Comparison of ENCODE assay signal across 7 mouse cellular contexts in genomic region chr17:55986030-55986961, GRCm38 (mm10). TPM values are rescaled to one million over a fixed set of nuclear protein-coding genes. Genes with fewer than 3 reads are reported as not detected.
A peak's percentile ranks its signal among the peaks of the same experiment; 100 is the strongest.
DNase-seq lines count a peak whose midpoint lies in the region; ATAC-seq and TF ChIP-seq lines count a peak whose summit lies in the region.

Gene Fsd1, plus strand, starts transcription at chr17:55986509.

- H3K36me3 ChIP-seq in heart, postnatal 0 days (replicated peaks; ENCODE audit: control insufficient read depth, insufficient read depth, low read length), result no peaks in the 10 kb centered on the region
- no peaks in the 10 kb centered on the region; the same call in 1 of the 2 replicates for H3K36me3 ChIP-seq in neural tube, embryonic 11.5 days (ENCODE audit: control insufficient read depth, insufficient read depth, low read length)

- 12% methylated on average over 26 of the region's 35 CpGs for WGBS in heart, postnatal 0 days
- WGBS in neural tube, embryonic 11.5 days, result 9% methylated on average over 35 of the region's 35 CpGs

- no peak for TF ChIP-seq CTCF in heart, postnatal 0 days (IDR thresholded peaks at IDR 0.05; ENCODE audit: low read depth)

- H3K9ac ChIP-seq in heart, postnatal 0 days (replicated peaks; ENCODE audit: low read depth, low read length), result no peak within 1 kb of the TSS
- peak within 1 kb of the TSS; percentile 69 for H3K9ac ChIP-seq in neural tube, embryonic 11.5 days (ENCODE audit: low read length)

- peak; percentile 43 for DNase-seq in ovary, postnatal 36 days (ENCODE audit: low spot score)
- no peak for DNase-seq in ovary, postnatal 10 days (ENCODE audit: low spot score)
- peak; percentile 93 for DNase-seq in embryo, embryonic 10 days (ENCODE audit: low spot score)
- no peak for DNase-seq in heart, postnatal 0 days (ENCODE audit: low spot score)
- peak; percentile 46 to 85 for DNase-seq in left cerebral cortex, adult 9 months (ENCODE audit: low spot score in 2 of 2)
- DNase-seq in neural tube, embryonic 11.5 days (ENCODE audit: low spot score), result peak; percentile 85

- H3K4me1 ChIP-seq in heart, postnatal 0 days (ENCODE audit: control insufficient read depth, insufficient read depth), result no peaks in the 10 kb centered on the region
- peaks cover 8% of the 10 kb centered on the region; the same call in 1 of the 2 replicates for H3K4me1 ChIP-seq in neural tube, embryonic 11.5 days (ENCODE audit: control insufficient read depth, insufficient read depth, low read length)

- H3K9me3 ChIP-seq in heart, postnatal 0 days (replicated peaks; ENCODE audit: control insufficient read depth, low read length), result no peaks in the 10 kb centered on the region
- H3K9me3 ChIP-seq in neural tube, embryonic 11.5 days (ENCODE audit: control insufficient read depth, low read length), result no peaks in the 10 kb centered on the region

- peak within 1 kb of the TSS; percentile 45 for H3K4me2 ChIP-seq in heart, postnatal 0 days (ENCODE audit: low read depth, low read length)
- H3K4me2 ChIP-seq in neural tube, embryonic 11.5 days (ENCODE audit: low read depth), result peak within 1 kb of the TSS; percentile 83

- TF ChIP-seq EP300 in heart, postnatal 0 days (IDR thresholded peaks at IDR 0.05; ENCODE audit: low read depth), result no peak

- peaks cover 19% of the 10 kb centered on the region for H3K27me3 ChIP-seq in heart, postnatal 0 days (ENCODE audit: control insufficient read depth, insufficient read depth, low read length)
- H3K27me3 ChIP-seq in neural tube, embryonic 11.5 days (ENCODE audit: control insufficient read depth, insufficient read depth, low read length), result no peaks in the 10 kb centered on the region

- peak; percentile 40; the same call in 1 of the 2 replicates for ATAC-seq in heart, postnatal 0 days (ENCODE audit: insufficient read depth, low read depth)
- peak; percentile 81 for ATAC-seq in neural tube, embryonic 11.5 days (ENCODE audit: insufficient read depth, low FRiP score, low TSS enrichment)
- no peak for ATAC-seq in activated CD4-positive, CD25-positive, alpha-beta regulatory T cell, adult 4 months

- no peak within 1 kb of the TSS for H3K4me3 ChIP-seq in heart, postnatal 0 days (ENCODE audit: low read depth, low read length)
- H3K4me3 ChIP-seq in neural tube, embryonic 11.5 days (ENCODE audit: low read depth, low read length), result peak within 1 kb of the TSS; percentile 62

- H3K27ac ChIP-seq in heart, postnatal 0 days (ENCODE audit: low read depth), result no peak within 1 kb of the TSS
- no peak within 1 kb of the TSS for H3K27ac ChIP-seq in neural tube, embryonic 11.5 days (ENCODE audit: low read depth, low read length)

RNA-seq across cellular contexts. Expression of gene Fsd1, which starts in this region (rescaled TPM):
- total RNA-seq in heart, postnatal 0 days (2014; rRNA removed; ENCODE audit: low replicate concordance), result not detected in 2 replicates
- polyA plus RNA-seq in heart, postnatal 0 days (2015; fragmentation: Nextera tagmentation; extraction: Ambion mirVana), result 0.26 and 0.51 TPM in 2 replicates
- 68.3 and 86.8 TPM in 2 replicates for polyA plus RNA-seq in neural tube, embryonic 11.5 days (2014; fragmentation: Nextera tagmentation; extraction: Ambion mirVana)
- not detected for polyA plus RNA-seq in activated CD4-positive, CD25-positive, alpha-beta regulatory T cell, adult 4 months (2017; shearing (Covaris generic))

Comparison
In these comparisons a context has a peak if more than half of its experiments do, and no peak if none do; other contexts are left out.
1. RNA of gene Fsd1 (polyA plus RNA-seq): 68.3 to 86.8 TPM in neural tube, embryonic 11.5 days; not detected in activated CD4-positive, CD25-positive, alpha-beta regulatory T cell, adult 4 months and 0.26 to 0.51 TPM in heart, postnatal 0 days; every median in the first group is over 10 times any median in the second.
2. DNase-seq: peak in ovary, postnatal 36 days (single experiment), embryo, embryonic 10 days (single experiment), left cerebral cortex, adult 9 months (2 of 2) and neural tube, embryonic 11.5 days (single experiment); none in ovary, postnatal 10 days (single experiment) and heart, postnatal 0 days (single experiment).
3. Peak in ATAC-seq and H3K4me2 ChIP-seq in heart, postnatal 0 days; RNA of the gene not detected or under 1 TPM.